Mouse (Mus musculus) embryo, embryonic 10.5 days (tissue): ENCODE results near the gene Rapgef4.

Experiments used
- DNase-seq: peaks from one replicate; pipeline ENCODE4 v3.0.0-alpha.2; 2015; ENCODE audit warnings: low spot score

Rapgef4 gene

DNA sequence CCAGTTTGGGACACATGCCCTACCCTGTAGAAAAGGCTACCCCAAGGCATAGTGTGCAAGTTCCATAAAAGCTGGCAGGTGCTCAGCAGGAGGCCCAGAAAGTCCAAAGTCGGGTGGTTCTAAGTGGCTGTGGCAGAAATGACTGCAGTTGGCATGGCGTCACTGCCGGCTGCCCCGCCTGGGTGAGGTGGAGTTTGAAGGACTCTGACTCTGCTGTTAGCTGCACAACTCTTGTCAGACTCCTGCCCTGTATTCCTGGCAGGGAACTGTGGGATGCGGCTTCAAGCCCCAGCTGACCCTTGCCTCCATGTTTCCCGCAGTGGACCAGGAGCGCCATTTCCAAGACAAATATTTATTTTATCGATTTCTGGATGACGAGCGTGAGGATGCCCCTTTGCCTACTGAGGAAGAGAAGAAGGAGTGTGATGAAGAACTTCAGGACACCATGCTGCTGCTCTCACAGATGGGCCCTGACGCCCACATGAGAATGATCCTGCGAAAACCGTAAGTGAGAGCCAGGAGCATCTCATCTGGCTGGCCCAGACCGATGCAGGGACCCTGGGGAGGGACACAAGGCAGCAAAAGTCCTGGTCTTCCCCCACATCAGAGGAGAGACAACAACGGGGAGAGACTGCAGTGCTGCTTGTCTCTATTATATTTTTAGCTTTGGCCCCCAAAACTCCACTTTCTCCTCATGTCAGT, 198.7 kb downstream of the Rapgef4 start:
- DNase-seq: no peak

DNA sequence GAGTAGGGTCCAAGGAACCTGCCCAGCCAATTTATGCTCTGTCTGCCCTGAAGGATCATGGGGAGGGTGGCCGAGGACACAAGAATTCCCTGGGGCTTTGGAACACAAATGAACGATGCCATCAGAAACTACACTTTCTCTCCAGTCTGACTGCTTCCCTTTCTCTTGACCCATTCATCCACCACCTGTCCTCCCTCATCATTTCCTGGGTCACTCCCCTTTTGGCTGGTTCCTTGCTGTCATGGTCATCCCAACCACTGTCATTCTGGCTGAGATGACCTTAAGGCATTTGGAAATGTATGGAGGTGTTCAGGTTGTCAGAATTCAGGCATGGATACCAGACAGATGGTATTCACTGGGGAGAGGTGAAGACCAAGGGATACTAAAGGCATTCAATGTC, 200.4 kb downstream of the Rapgef4 start:
- no peak for DNase-seq

DNA sequence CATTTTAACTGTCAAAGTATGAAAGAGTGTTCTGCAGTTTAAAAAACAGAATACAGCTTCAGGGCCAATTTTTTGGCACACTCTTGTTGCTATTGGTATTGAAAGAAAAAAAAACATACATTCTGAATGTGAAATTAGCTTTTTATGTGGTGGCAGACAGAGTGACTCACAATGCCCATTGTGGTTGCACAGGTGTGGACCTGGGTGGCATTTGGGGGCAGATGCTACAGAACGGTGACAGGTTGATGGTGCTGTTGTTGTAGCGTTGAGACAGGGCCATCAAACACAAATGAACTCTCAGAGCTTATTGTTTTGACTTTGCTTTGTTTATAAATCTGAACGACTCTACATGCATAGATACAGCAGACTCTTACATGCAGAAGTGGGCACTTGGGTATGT, 202.7 kb downstream of the Rapgef4 start:
- DNase-seq: no peak

DNA sequence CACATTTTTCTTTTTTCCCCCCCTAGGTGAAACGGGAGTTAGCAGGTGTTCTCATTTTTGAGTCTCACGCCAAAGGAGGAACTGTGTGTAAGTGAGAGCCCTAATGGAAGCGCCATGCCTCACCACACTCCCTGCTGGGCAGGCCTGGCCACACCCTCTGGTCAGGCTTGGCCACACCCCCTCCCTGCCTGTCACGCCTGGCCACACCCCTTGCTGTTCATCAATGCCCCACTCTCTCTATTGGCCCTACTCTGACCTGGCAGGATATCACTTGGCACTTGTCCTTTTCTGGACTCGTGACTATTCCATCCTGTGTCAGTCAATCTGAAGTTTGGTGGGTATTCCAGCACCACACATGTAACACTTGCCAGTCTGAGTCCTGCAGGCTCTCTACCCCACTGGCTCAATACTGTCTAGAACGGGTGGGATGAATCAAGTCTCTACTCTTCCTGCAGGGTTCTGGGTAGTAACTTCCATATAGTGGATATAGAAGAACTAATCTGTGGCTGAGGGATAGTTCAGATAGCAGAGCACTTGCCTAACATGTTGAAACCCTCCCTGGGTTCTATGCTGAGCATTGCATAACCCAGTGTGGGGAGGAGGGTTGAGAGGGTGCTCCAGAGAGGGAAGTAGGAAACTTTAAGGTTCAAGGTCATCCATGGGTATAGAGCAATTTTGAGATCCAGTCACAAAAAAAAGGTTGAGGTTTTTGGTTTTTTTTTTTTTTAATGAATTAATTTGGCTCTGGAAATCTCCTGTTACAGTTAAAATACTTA, 215.3 kb downstream of the Rapgef4 start:
- no peak for DNase-seq

DNA sequence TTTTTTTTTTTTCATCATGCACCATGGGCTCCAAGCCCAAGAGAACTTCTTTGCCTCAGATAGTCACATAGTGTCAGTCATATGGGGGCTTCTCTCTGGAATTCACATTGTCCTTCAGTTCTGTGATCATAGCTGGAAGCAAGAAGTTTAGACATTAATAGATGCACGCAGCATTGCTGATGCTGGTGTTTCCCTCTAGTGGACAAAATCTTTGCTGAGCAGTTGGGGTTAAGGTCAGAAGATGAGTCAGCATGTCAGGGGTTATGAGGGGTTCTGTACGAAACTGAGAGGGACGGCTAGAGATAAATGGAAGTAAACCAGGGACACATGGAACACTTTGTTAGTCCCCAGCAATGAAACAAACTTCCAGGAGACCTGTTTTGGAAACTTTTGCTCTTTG, 216.0 kb downstream of the Rapgef4 start:
- peak; percentile 50 for DNase-seq

DNA sequence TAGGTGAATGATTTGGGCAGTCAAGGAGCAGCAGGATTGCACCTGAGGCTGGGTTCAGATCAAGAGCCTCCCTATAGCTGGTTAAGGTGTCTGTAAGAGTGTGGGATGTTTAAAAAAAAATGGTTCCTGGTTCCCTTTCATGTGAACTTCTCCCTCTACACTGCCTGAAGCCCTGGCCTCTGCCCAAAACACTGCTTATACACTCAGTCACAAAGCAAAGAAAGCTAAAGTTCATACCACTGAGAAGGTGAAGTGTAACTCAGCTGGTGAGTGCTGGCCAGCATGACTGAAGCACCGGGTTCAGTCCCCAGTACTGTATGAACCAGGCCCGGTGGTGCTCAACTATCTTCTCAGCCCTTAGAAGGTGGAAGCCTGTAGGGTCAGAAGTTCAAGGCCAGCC, 218.4 kb downstream of the Rapgef4 start:
- no peak for DNase-seq

DNA sequence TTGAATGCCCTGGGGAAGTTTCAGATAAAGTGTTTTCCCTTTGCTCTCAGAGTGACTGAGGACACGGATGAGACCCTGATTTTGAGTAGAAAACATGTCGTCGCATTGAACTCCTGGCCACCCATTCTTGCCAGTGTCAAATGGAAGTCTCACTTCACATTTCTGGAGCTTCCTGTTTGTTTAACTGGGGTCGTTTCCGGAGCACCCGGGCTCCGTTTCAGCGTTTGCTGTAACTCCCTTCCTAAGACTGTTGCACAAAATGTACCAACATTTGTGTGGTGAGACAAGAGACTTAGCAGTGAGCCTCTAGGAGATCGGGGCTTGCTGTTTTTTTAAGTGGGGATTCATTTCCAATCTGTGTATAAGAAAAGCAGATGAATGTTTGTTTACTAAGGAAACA, 220.5 kb downstream of the Rapgef4 start:
- no peak for DNase-seq

DNA sequence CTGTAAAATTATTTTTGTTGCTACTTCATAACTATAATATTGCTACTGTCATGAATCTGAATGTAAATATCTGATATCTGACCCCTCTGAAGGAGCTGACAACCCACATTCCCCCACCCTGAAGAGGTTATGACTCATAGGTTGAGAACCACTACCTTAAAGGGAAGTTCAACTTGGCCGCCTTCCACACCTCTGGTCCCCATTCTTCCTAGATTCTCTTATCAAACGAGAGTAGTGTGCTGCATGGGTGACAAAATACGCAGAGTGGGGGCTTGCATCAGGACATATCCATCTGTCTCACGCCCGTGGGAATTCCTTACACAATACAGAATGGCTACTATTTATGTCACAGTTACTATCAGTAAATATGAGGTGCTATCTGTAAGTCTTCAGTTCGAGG, 221.2 kb downstream of the Rapgef4 start:
- no peak for DNase-seq

DNA sequence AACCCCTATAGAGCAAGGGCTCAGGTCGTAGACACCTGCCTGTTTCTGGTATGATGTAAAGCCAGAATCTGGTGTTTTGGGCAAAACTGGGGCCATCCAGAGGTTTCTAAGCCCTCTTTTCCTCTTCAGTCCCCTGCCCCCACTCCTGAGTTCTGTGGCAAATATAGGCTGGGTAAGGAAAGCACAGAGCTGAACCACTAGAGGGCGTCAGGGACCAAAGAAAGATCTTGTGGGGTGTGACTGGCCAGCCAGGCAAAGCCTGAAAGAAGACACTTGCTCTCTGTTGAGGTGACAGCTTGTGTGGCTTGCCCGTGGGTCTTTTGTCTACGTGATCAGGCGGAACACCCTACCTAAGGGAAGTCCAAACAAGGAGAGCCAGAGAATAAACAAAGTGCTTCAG, 222.6 kb downstream of the Rapgef4 start:
- DNase-seq: peak; percentile 92

DNA sequence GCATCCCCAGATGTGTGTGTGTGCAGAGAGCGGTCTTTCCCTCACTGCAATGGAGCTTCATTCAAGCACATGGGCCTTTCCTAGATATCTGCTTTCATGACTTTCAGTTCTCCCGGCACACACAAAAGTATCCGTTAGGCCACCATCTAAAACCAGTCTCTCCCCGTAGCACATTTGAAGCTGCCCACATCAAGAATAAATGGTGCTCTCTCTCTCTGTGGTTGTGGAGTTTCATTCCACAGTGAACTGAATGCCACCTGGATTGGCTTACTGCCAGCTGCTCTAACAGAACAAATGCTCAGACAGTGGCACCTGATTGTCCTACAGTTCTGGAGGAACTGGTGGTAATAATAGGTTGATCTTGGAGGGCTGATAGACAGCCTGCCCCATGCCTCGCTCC, 224.8 kb downstream of the Rapgef4 start:
- DNase-seq: no peak

DNA sequence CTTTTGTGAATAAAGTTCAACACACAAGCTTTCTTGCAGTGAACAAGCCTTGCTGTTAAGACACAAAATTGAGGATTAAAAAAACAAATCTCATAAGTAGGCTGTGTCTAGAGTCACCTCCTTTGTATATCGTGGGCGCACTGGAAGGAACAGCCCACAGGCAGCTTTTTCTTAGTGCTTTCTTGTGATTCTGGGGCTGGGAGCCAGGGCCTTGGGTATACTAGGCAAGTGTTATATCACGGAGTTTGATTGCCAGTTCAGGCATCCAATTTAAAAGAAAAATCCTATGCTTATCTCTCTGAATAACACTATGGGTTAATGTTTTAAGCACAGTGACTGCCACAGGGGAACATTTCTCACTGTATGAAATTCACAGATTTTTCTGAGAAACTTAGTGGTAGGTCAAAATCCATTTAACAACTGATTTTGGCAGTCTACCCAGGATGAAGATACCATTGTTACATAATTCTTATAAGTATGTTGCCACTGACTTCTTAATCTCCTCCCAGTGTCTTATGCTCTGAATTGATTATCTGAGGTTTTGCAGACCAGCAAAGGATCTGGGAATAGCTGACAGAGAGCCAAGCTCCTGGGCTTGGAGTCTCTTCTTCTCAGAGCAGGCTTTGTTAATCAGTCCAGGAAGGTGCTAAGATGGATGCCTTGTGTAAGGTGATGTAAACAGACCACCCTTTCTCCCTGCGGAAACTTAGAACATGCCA, 225.6 kb downstream of the Rapgef4 start:
- no peak for DNase-seq

DNA sequence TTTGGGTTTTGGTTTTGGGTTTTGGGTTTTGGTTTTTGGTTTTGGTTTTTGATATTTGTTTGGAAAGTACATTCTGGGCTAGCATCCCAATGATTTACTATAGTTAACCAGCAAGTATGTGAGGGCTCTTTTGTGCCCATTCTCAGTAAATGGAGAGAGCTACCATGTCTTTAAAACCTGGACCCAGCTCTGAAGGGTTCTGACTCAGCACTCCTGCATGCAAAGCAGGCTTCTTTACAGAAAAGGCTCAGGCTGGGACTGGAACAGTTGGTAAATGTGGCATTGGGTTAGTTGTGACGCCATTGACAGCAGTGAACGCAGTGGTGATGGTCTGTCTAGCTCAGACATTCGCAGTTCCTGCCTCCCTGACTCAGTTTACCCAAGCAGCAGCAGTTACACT, 236.3 kb downstream of the Rapgef4 start:
- DNase-seq: no peak

DNA sequence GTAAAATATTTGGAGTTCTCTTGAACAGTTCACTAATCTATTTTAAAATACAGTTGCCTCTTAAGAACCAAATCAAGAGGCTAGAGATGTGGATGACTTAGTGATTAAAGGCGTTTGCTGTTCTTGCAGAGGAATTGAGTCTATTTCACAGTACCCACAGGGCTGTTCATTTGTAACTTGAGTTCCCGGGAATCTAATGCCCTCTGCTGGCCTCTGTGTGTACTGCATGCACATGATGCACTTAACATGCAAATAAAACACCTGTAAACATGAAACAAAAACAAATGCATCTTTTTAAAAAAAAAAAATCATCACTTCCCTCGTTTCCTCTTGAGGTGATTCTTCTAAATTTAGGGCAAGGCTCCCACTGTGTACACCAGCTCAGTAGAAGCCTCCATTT, 238.9 kb downstream of the Rapgef4 start:
- DNase-seq: peak; percentile 79

DNA sequence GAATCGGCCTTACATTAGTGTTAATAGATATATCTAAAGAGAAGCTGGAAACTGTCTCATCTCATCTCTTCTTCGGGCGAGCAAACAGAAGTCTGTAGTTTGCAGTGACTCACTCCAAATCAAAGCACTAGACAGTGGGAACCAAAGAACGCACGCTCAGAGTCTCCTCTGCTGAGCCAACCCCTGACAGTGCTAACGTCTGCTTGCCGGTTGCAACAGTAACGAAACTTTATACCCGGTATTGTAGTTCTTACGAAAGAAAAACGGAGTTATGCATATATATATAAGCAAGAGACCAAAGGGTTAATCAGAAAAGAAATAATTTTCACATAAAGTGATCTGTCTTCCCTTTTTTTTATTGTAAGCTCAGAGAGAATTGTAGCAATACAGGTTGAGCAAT, 240.2 kb downstream of the Rapgef4 start:
- DNase-seq: no peak

DNA sequence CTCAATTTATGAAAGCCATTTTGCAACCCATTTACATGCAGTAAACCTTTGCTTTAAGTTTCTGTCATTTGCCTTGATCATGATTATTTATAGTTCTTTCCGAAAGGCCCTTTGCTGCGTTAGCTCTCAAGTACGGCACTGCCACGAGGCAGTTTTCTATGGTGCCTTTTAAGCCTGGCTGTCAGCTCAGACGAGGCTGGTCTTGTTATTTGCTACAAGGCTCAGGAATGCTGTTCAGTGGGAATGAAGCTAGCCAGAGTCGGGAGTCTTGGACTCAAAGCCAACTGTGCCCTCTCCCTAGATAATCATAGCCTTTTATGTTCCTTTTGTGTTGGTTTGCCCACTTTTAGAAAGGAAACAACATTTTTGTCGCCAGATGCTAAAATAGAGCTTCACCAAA, 240.7 kb downstream of the Rapgef4 start:
- no peak for DNase-seq

DNA sequence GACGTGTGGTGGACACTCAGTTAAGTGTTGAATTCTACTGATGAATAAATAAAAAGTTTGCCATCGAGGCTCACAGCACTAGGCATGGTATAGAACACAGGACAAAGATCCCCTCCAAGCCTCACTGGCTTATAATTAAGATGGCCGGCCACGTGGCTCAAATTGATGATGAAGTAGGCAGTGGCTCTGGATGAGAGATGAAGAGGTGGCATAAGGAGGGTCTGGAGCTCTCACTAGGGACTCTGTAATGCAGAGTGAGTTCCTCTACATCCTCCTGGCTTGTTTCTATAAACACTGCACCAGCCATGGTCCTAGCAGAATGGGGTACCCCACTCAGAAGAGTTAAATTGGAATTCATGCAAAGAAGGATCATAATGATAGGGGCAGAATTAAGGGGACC, 241.2 kb downstream of the Rapgef4 start:
- DNase-seq: no peak

DNA sequence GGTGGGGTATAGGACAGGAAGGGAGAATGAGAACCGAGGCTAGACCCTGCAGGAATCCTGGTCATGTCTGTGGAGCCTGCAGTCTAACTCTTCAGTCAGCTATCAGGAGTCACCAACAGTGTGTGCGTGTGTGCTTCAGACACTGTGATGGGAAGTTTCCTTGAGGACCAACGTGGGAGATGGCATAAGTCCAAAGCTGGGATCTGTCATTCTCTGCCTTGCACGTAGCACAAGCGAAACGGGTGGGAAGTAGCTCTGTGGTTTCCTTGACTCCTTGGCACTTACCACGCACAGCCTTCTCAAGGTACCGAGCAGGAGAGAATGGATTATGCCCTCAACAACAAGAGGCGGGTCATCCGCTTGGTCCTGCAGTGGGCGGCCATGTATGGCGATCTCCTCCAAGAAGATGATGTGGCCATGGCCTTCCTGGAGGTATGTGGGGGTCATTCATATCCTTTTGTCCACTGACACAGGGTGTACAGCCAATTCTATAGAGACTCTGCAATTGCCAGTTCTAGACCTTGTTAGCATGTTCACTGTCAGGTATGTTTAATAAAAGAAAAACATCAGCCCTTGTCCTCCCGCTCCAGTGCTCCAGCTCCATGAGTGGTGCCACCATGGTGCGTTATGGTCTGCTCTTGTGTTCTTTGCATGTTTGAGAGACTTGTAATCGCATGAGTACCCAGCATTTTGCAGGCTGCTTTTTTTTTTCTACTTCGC, 241.9 kb downstream of the Rapgef4 start:
- no peak for DNase-seq

DNA sequence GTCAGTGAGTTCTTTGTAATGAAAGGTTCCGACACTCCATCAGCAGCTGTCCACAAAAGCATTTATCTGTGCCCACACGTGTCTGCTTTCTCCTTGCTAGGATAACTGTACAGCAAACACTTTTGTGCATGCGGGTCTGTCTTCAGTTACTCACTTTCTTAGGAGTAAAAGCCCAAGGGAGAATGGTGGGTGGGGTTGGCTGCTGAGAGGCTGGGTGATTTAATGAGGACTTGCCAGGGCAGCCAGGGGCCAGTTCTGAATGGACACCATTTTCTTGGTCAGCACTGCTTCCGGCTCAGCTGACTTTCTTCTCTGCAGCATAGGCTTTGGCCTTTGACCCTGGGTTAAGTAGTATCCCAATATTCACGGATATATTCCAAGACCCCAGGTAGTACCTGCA, 242.4 kb downstream of the Rapgef4 start:
- no peak for DNase-seq

DNA sequence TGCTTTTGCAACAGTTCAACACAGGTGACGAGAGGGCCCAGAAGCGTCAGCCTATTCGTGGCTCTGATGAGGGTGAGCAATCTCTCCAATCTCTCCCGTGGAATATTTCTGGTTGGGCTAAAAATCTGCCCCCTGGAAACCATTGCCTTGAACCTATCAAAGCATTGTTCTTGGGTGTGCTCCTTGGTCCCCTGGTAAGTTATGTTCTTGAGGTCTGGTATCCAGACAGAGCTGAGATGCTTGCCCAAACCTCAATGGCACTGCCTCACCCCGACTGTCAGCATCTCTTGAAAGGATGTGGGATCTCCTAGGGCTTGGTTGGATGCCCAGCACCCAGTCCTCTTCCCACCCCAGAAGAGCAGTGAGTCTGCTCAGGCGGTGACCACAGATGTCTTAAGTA, 245.0 kb downstream of the Rapgef4 start:
- no peak for DNase-seq

DNA sequence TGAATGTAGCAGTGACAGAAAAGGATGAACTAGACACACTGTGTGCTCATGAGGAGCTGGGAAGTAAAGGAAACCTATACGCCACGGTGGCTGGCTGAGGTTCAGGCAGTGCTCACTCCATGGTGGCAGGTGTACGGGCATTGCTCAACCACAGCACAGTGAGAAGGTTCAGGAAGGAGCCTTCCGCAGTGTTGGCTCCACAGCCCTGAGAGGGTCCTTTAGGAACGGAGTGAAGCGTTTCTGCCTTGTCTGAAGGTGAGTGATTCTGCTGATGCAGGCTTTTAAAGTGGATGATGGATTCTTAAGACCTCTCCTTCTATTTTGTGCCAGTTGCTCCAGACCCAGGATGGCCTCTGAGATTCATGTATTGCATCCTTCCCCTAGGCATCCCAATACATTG, 246.4 kb downstream of the Rapgef4 start:
- no peak for DNase-seq

DNA sequence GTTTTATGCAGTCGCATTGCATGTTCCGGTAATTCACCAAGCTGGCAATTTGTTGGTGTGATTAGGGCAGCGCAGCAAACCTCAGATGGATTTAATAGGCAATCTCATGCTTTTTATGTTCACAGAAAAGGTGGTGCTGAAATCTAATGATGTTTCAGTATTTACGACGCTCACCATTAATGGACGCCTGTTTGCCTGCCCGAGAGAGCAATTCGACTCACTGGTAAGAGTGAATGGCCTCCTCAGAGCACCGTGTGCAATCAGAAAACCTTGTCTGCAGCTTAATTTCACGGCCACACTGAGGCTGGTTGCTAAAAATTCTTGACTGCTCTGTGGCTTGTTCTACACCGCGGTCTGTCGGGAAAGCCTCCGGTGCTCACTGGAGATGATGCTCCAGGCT, 247.8 kb downstream of the Rapgef4 start:
- no peak for DNase-seq

DNA sequence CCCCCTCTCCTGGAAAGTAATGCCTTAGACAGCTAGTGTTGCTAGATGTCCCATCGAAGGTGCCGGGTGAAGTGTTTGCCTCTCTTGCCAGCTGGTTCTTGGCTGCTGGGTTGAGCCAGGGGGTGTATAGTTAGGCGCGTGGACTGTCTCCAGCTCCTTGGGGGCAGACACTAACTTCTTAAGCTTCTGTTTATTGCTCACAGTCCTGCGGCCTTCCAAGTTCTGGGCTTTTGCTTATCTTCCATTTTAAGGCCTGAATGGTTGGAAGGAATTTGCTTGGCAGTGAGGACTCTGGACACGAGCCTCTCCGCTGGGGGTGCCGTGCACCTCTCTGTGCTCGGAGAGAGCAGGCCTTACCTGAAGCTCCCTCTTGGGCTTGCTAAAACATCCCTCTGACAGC, 249.5 kb downstream of the Rapgef4 start:
- no peak for DNase-seq

DNA sequence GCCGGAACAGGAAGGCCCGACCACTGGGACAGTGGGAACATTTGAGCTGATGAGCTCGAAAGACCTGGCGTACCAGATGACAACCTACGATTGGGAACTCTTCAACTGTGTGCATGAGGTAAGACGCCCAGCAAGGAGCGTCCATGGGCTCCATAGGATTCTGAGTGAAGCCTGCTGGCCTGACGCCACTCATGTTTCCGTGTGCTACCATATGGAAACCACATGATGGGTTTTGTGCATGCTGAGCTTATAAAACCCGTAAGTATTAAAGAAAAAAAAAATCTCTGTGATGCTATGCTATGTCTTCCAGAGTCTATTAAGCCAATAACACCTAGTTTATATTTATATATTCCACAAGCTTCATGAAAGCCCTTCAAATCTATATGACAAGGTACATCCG, 253.0 kb downstream of the Rapgef4 start:
- no peak for DNase-seq
